Mouse (Mus musculus) testis, postnatal 10 days (tissue): ENCODE results near the gene Nsd1.
"Not testable (repeated sequence)": the region's sequence is repeated elsewhere in the genome, so short reads cannot be mapped to it uniquely, and the experiment has no call there.

Experiments
- DNase-seq: peaks from one replicate; pipeline ENCODE4 v3.0.0; 2021; ENCODE audit warnings: low spot score

The Nsd1 gene

DNA sequence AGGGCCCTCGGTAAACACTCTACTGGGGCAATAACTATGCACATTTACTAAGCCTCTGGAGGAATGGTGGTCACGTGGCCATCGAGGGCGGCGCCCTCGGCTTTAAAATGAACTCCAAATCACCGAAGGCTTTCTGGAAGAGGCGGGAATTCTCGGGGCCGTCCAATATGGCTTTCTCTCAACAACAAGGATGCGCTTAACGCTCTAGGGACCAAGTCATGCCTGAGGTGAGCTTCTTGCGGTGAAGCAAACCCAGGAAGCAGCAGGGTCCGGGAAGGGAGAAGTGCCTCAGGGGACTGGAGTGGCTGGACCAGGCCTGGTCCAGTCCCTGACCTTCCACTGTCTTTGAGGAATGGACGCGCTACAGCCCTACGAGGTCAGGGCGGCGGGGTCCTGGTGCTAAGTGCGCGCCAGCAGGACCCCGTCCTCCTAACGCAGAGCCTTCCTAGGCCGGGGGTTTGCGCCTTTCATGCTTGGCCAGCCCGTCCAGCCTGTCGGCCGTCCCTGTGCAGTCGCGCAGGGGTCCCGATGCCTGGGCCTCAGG lies at the start of gene Nsd1:
Gene Nsd1 (plus strand): TSS at position 134 of the 544 bp plus-strand sequence.
- DNase-seq = peak; percentile 57

DNA sequence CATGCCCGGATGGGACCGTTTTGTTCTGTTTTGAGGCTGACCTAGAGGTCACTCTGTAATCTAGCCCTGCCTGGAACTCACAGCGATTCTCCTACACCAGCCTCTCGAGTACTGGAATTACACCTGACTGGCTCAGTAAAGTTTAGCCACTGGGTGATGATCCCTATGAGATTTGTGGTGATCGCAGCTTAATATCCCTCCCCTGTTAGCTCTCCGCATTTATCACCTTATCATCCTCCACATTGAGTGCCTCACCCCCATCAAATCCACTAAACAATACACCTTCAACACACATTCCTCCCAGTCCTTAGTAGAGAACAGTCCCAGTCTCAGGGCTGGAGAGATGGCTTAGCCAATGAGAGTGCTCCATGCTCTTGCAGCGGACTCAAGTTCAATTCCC lies 47.2 kb upstream of the Nsd1 start:
- DNase-seq = no peak

DNA sequence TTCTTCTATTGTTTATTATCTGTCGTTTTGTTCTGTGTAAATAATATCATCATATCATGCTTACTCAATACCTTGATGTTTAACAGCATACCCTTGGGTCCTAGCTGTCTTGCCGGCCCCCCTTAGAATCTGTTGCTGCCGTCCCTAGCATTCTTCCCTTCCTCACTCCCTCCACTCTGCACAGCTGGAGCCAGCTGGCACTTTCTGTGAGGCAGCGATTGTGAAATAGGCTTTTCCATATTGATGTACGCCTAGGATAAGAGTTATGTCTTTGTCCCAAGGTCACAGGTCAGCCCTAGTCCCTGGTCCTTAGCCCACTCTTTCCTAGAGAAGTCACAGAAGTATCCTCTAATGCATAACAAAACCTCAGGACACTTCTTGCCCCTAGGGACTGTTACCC lies 46.0 kb upstream of the Nsd1 start:
- no peak for DNase-seq

DNA sequence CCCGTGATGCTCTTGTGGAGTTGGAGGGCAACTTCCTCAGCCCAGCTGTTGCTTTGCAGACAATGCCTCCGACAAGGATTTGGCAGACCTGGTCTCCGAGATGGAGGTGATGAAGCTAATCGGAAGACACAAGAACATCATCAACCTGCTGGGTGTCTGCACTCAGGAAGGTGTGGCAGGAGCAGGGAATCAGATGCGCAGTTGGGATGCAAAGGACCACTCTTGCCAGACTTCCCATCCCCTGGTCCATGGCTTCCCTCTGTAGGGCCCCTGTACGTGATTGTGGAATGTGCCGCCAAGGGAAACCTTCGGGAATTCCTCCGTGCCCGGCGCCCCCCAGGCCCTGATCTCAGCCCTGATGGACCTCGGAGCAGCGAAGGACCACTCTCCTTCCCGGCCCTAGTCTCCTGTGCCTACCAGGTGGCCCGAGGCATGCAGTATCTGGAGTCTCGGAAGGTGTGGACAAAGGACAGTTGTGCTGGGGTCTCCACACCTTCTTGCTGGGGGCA lies 43.7 kb upstream of the Nsd1 start:
- DNase-seq = no peak

DNA sequence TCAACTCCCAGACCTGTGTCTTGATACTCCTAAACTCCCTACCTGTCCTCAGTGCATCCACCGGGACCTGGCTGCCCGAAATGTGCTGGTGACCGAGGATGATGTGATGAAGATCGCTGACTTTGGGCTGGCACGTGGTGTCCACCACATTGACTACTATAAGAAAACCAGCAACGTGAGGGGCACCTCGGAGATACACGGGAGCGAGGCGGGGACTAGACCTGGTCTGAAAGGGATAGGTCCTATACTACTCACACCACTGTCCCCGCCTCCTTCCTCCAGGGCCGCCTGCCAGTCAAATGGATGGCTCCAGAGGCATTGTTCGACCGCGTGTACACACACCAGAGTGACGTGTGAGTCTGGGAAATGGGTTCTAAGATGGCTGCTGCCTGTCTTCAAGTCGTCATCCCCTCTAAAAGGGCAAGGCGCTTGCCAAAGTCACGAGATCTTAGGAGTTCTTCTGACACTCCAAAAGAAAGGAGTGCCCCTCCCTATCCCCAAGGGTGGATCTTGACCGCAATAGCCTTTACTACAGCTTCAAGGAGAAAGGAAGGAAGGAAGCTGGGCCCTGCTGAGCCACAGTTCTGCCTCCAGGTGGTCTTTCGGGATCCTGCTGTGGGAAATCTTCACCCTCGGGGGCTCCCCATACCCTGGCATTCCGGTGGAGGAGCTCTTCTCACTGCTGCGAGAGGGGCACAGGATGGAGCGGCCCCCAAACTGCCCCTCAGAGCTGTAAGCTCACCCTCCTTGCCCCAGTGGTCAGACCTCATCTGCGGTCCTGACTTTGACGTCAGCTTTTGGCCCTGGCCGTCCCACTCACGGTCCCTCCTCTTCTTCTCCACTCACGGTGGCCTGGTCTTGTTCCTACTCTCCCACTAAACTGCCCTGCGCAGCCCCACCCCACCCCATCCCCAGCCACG lies 42.5 kb upstream of the Nsd1 start:
- DNase-seq = no peak

DNA sequence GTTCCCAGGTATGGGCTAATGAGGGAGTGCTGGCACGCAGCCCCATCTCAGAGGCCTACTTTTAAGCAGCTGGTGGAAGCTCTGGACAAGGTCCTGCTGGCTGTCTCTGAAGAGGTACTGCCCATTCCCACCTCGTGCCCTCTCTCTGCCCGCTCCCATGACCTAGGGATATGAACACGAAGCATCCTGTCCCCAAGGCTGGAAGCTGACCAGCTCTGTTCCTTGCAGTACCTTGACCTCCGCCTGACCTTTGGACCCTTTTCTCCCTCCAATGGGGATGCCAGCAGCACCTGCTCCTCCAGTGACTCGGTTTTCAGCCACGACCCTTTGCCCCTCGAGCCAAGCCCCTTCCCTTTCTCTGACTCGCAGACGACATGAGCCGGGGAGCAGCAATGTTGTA lies 41.8 kb upstream of the Nsd1 start:
- no peak for DNase-seq

DNA sequence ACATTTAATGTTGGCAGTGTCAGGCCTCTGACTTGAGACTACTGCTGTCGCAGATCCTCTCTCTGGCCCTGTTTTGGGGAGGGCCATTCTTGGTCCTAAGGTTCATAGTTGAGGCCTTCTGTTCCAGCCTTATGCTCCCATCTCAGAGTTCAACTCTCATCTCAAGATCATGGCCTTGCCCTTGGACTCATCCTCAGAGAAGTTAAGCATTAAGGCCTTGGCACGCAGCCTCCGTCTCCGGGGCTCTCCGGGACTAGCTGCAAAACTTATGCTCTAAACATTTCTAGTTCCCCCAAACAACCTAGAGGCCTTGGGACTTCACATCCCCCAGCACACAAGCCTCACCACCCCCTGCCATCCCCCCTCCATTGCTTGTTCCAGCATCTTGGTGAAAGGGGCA lies 41.3 kb upstream of the Nsd1 start:
- DNase-seq = no peak

DNA sequence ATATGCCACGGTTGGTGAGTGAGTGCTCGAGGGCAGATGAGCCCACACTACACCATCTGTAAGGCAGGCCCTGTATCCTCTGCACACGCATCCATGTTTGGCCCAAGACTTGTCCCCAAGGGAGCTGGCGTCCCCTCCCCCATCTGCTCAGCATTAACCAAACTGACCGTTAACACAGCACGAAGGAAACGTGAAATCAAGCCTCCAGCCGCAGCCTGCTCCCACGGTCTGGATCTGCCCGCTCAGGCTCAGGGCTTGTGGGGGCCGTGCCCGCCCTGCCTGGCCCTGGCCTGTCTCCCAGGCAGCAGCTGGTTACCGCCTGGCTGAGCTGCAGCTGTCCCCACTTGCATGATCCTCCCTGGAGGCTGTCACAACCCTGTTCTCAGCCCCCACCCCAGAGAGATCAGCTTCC lies 40.6 kb upstream of the Nsd1 start:
- peak; percentile 82 for DNase-seq

DNA sequence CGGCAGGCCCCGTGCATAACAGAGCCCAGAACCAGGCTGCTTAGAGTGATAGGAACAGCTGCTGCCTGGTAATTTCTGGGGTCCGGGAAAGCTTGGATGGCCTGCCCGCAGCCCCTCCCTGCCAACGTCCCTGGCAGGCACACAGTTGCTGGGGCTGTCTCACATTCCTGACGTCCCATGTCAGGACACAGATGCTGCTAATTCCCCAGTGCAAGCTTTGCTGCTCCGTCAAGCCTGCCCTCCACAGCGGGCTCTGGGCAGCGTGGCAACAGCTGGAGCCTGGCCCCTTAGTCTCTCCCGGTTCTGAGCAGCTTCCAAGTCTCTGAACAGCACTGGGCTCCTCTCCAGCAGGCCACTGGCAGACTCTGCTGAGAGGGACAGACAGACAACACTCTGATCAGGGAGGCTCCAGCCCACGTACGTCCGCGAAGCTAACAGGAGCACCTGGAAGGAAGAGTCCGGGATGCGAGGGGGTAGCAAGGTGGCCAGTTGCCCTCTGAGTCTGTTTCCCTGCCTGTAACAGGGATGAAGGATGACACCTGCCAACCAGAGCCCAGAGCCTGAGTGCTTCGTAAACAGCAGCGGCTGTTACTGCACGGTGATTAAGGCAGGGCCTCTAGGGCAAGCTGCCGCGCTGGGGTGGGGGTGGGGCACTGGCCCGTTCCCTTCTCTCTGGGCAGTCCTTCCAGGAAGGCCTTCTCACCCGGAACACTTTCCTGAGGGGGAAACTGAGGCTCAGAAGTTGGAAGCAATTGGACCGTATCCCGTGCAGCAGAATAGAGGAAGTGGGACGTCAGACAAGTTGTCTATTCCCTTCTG lies 37.9 kb upstream of the Nsd1 start:
- DNase-seq = peak; percentile 69

DNA sequence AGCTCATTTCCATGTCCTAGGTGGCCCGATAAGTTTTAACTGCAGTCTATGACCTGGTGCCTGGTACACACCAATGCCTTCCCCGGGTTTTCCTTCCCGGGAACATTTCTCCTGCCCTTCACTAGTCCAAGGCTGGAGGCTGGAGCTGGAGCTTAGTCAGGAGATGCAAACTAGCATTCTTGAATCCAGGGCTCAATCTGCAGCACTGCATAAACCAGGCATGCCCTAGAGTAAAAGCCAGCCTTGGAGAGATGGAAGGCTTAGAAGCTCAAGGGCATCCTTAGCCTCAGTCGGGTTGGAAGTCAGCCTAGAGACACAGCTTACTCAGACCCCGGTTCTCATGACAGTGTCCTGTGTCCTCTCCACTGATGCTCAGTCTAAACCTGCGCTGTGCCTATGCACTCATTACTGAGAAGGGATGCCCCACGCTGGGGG lies 37.2 kb upstream of the Nsd1 start:
- no peak for DNase-seq

DNA sequence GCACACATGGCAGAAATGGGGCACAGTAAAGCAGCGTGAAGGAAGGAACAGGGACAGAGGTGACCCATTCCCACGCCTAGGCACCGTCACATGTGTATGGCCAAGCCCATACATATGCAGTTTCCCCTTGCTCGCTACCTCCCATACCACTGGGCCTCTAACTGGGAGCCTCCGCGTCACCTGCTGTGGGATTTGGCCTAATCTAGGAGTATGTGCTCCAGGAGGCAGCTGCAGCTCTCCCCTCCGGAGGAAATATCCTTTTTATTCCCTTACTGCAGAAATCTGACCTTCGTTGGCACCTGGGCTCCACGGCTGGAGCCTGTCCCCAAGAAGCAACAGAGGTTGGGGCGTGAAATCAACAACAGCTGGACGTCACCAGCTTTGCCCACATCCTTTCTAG lies 35.2 kb upstream of the Nsd1 start:
- no peak for DNase-seq

DNA sequence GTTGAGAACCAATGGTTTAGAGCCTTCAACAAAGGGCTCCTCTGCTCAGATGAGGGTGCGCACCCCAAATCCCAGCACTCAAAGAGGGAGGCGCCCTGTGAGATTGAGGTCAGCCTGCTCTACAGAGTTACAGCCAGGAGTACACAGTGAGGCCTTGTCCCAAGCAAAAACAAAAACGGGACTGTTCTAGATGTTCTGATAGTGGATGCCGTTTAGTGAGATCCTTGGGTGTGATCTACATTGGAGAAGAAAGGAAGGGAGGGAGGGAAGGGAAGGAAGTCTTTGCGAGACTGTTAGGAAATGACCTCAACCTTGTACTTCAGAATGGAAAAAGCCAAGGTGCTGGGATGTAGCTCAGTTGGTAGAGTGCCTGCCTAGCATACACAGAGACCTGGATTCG lies 33.3 kb upstream of the Nsd1 start:
- no peak for DNase-seq

DNA sequence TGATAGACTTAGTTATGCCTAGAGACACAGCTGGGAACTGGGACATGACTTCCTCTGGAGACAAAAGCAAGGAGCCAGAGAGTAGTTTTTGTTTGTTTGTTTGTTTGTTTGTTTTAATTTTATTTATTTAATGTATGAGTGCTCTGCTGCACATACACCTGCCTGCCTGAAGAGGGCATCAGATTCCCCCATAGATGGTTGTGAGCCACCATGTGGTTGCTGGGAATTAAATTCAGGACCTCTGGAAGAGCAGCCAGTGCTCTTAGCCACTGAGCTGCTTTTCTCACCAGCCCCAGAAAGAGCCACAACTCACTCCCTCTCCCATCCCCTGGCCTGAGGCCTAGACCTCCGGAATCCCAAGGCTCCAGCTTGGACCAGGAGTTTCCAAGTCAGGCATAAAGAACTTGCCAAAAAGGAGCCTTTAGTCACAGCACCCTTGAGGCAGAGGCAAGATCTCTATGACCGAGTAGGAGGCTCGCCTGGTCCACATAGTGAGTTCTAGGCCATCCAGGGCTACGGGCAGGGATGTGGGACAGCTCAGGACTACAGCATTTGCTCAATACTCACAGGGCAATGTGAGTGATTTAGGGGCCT lies 31.6 kb upstream of the Nsd1 start:
- no peak for DNase-seq

DNA sequence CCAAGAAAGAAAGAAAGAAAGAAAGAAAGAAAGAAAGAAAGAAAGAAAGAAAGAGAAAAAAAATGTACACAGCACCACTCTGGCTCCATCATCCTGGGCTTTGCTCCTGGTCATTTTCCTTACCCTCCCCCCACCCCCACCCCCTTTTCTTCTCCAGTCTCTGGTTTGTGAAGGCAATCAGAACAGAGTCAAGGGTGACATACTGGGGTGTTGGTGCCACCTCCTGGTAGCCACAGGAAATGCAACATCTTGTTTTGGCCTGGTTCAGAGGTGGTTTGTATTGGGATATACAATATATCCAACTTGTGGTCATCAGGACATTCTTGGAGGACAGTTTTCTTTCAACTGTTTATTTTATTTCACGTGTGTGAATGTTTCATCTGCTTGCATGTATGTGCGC lies 31.0 kb upstream of the Nsd1 start:
- peak; percentile 84 for DNase-seq

DNA sequence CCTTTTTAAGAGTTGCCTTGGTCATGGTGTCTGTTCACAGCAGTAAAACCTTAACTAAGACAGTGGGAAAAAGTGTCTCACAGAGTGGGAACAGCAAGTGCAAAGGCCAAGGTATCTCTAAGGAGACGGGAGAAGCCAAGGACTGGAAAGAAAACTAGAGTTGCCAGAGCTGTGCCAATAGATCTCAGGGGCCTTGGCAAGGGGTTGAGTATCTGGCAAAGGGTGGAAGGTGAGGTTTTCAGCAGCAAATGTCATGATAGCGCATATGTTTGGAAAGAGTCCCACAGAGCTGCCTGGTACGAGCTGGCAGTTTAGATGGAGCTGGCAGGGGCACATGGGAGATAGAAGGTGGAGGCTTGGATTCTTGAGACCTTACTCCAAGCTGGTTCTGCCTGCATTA lies 30.0 kb upstream of the Nsd1 start:
- DNase-seq = no peak

DNA sequence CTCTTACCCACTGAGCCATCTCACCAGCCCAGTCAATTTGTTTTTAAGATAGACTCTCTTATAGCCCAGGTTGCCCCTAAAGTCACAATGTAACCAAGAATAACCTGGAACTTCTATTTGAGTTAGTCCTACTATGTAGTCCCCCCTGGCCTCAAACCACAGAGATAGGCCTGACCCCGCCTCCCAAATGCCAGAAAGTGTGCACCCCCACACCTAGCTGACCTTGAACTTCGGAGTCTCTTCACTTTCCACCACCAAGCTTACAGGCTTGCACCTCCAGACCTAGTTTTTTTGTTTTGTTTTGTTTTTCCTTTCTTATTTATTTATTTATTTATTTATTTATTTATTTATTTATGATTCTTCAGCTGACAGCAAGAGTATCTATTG lies 27.8 kb upstream of the Nsd1 start:
- no peak for DNase-seq

DNA sequence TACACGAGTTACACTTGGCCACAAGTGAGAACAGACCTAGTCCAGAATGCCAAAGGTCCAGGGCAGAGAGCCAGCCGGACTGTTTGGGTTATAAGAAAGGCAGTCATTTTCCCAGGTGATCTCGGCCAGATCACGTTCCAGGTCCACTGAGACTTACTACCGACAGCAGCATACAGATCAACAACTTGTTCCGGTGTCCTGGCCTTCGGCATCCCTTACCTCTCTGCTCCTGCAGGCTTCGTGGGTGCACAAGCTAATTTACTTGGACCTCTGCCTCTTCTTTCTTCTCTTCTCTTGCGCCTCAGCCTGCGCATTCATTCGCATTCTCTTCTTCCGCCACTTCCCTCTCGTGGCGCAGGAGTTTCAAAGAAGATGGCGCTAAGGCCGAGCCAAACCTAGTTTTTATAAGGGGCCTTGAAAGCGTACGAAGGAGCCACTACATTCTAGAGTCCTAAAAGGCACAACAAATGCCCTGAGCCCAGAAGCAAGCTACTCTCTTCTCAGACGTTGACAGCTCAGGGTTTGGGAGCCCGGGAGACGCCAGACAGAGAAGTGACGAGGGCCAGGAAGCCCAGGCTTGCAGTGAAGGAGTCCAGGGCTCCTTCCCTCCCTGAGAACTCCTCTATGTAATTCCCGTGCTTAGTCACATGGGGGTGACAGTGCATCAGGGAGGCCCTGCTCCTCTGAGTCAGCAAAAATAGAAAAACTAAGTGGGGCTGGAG lies 27.2 kb upstream of the Nsd1 start:
- DNase-seq = peak; percentile 76

DNA sequence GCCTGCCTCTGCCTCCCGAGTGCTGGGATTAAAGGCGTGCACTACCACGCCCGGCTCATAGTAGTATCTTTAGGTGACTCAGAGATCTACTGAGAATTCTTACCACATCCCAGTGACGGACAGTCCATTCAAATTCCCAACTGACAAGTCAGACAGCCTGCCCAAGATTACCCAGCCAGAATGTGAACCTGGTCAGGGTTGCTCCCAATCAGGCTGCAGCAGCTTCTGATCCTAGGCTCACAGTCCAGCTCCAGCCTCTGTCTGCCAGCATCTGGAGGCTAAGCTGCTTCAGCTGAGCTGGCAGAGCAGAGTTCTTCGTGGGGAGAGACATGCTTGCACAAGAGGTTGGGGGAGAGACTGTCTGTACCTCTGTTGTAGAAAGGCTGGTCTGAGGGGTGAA lies 26.2 kb upstream of the Nsd1 start:
- no peak for DNase-seq

DNA sequence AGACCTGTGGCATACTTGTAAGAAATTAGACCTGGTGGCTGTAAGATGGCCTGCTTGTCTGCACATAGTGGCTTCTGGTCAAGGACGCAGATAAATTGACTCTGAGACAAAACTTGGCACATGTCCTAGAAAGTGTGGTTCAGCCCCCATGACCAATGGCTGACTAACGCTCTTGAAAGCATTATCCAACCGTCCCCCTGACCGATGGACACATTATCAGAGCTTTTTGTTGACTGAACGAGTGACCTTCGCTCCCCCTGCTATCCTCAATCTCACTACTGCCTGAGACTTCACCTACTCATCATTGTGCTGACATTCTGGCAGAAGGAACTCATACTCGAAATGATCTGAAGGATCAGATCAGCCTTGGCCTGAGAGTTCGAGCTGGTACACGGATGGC lies 22.5 kb upstream of the Nsd1 start:
- not testable (repeated sequence) for DNase-seq

DNA sequence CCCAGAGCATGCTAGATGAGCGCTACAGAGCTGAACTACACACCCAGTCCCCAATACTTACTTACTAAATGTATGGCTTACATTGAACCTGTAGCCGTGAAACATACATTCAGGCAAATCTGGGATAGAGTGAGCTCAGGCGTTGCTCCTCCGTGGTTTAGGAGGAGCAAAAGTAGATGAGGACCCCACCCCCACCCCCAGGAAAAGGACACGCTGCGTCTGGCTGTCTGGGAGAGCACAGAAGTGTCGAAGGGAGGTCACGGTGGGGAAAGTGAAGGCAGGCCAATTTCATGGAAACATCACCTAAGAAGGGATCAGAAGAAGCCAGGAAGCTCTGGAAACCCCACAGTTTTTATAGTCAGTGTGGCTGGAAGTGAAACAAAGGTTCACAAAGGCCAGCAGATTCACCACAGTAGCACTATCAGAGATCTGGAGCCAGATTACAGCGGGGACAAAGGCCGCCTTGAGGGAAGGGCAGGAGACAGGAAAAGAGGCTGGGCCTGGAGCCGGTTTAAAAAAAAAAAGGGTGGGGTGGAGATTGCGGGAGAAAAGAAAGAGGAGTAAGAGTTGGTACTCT lies 20.0 kb upstream of the Nsd1 start:
- DNase-seq = no peak
